Mouse (Mus musculus) small intestine, adult 2 months (tissue): ENCODE measurements at regions not wholly inside any gene's neighbourhood (a gene's known extent, or its start where the extent isn't known, plus 50 kb on each side); places are given as distances from the start of the nearest gene placed in this dataset.

Experiments
- CTCF ChIP-seq: fragments of 200-500 bp; IDR thresholded peaks from 2 replicates; pipeline ENCODE4 v1.5.1; 2012; ENCODE audit warnings: low read depth, mild to moderate bottlenecking, control low read depth, inconsistent platforms, low read length, moderate library complexity, mixed read lengths; ENCODE audit not compliant: insufficient replicate concordance, insufficient read length; ENCODE audit errors: extremely low read depth
- POLR2A ChIP-seq: fragments of 200-500 bp; IDR thresholded peaks from 2 replicates; pipeline ENCODE4 v1.6.1; 2012; ENCODE audit warnings: low read depth, mild to moderate bottlenecking, control low read depth, inconsistent platforms, low read length, moderate library complexity

DNA sequence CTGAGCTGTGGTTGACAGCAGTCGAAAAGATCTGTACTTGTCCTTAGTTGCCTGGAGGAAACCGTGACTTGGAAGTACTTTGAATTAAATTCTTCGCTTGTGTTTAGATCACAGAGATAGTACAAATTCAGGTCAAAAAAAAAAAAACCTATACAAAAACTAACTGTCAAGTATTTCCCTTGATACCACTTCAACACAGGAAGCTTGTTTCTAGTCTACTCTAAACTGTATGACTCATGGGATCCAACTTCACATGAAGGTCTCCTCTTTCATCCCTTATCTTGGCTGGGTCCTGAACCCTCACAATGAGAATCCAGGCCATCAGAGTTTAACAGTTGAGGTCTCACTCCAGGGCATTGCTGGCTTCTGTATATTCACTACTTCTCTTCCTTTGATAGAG lies 54.8 kb downstream of the Tmem30b start:
- TF ChIP-seq CTCF (no peak), POLR2A (no peak)
